Mouse (Mus musculus): ENCODE results near the gene Zfp239. TPM values are rescaled to one million over a fixed set of nuclear protein-coding genes. Genes with fewer than 3 reads are reported as not detected.

The Zfp239 gene
- polyA plus RNA-seq, 1 experiment: 0.36 TPM

DNA sequence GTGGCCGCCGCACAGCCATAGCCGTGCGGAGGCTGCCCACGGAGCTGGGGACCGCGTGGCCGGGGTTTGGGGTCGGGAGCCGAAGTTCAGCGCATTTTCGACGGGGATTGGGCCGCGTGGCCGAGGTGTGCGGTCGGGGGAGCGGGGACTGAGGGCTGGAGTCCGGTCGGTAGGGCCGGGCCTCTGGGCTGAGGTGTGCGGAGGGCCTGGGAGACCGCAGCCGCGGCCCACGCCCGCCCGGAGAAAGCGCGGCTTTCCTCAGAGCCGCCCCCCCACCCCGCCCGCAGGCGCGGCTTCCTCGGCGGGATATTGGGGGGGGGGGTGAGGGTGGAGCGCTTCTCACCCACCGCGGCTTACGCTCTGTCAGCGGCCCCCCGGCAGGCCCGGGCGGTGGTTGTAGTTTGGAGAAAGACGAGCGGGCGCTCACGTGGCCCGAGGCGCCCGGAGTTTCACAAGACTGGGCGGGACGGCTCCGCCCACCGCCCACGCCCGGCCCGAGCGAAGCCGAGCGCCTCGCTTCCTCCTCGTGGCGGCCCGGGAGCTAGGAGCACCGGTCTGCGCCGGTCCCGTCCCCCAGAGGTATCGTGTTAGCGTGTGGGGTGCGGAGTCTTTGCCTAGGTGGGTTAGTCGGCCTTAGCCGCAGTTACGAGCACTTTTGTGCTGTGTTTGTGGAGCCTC lies 45.5 kb downstream of the Zfp239 start:
- Histone ChIP-seq H3K4me3 (ENCODE audit: insufficient read depth, low read depth, low read length) (peak overlapping the region; percentile 82), H3K27ac (replicated peaks; ENCODE audit: low read depth, low read length) (peak overlapping the region; percentile 93), H3K4me1 (ENCODE audit: control insufficient read depth, insufficient read depth, insufficient read length, low read length) (peaks cover 13% of the 10 kb centered on the region; the same call in 1 of the 2 replicates)

DNA sequence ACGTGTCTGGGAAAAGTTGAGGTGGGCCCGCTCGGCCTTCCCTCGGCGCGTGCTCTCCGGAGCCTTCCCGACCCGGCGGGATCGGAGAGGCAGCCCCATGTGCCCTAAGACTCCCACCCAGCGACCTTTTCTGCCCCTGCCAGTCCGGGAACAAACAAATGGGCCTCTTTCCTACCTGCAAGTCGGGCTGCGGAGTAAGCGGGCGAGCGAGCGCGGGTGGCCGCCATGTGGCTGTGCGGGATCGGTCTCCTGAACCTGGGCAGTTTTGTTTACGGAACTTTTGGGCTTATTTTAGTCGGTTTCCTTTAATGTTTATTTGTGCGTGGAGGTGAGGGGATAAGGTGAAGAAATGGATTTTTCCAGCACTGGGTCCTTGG lies 46.1 kb downstream of the Zfp239 start:
- Histone ChIP-seq H3K27ac (replicated peaks; ENCODE audit: low read depth, low read length) (peak overlapping the region; percentile 77), H3K4me1 (ENCODE audit: control insufficient read depth, insufficient read depth, insufficient read length, low read length) (peaks cover 13% of the 10 kb centered on the region; the same call in 1 of the 2 replicates), H3K4me3 (ENCODE audit: insufficient read depth, low read depth, low read length) (peak overlapping the region; percentile 82)

DNA sequence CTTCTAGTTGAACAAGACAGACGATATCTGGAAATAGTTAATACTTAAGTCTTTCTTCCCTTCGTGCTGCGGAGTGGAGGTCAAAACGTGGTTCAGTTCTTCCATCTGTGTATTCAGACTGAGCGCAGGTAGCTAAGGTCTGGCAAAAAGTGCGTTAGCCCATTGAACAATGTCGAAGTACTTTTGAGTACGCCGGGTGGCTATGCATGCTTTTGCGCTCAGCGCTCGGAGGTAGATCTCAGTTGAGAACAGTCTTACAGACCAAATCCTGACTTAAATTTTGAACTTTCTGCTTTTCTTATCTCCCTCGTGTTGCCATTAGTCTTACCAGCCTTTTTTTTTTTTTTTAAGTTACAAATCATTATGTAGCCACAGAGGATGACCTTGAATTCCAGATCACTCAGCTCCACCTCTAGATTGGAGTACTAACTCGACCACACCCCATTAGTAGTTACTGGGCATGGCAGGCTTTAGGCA lies 46.6 kb downstream of the Zfp239 start:
- peak overlapping the region; percentile 77 for H3K27ac ChIP-seq (replicated peaks; ENCODE audit: low read depth, low read length)
- peaks cover 13% of the 10 kb centered on the region; the same call in 1 of the 2 replicates for H3K4me1 ChIP-seq (ENCODE audit: control insufficient read depth, insufficient read depth, insufficient read length, low read length)
- H3K4me3 ChIP-seq (ENCODE audit: insufficient read depth, low read depth, low read length): peak overlapping the region; percentile 82

DNA sequence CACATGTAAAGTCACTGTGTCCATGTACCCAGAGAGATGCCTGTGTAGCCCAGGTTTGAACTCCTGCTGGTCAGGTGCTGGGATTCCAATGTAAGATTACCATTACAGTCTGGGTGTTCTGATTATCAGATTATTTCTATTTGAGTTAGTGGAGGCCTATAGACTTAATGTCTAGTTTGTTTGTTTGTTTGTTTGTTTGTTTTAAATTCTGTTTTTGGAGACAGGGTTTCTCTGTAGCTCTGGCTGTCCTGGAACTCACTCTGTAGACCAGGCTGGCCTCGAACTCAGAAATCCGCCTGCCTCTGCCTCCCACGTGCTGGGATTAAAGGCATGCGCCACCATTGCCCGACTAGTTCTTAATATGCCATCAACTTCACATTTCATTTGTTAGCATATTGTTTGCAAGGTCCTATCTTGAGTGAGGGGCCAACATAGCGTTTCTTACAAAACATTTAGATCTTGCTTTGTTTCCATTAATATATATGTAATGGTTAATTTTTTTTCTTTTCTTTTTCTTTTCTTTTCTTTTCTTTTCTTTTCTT lies 48.3 kb downstream of the Zfp239 start:
- no peak overlapping the region for H3K27ac ChIP-seq (replicated peaks; ENCODE audit: low read depth, low read length)
- H3K4me3 ChIP-seq (ENCODE audit: insufficient read depth, low read depth, low read length): no peak overlapping the region
- H3K4me1 ChIP-seq (ENCODE audit: control insufficient read depth, insufficient read depth, insufficient read length, low read length): peaks cover 13% of the 10 kb centered on the region; the same call in 1 of the 2 replicates

DNA sequence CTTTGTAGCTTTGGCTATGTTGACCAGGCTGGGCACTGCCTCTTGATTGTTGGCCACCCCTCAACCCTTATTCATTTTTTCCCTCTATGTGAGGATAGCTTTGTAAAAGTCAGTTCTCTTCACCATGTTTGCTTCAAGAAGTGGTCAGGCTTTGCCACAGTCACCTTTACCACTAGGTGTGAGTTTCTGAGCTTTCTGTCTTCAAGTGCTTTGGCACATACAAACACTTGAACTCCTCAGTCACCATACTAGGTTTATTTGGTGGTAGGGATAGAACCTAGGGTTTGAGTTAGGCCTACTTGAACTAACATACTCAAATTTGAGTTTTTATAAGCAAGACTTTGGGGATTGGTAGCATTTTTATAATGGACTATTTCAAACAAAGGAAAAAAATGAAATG lies 52.6 kb downstream of the Zfp239 start:
- H3K4me3 ChIP-seq (ENCODE audit: insufficient read depth, low read depth, low read length): no peak overlapping the region
- peaks cover 8% of the 10 kb centered on the region; the same call in 1 of the 2 replicates for H3K4me1 ChIP-seq (ENCODE audit: control insufficient read depth, insufficient read depth, insufficient read length, low read length)
- H3K27ac ChIP-seq (replicated peaks; ENCODE audit: low read depth, low read length): no peak overlapping the region

DNA sequence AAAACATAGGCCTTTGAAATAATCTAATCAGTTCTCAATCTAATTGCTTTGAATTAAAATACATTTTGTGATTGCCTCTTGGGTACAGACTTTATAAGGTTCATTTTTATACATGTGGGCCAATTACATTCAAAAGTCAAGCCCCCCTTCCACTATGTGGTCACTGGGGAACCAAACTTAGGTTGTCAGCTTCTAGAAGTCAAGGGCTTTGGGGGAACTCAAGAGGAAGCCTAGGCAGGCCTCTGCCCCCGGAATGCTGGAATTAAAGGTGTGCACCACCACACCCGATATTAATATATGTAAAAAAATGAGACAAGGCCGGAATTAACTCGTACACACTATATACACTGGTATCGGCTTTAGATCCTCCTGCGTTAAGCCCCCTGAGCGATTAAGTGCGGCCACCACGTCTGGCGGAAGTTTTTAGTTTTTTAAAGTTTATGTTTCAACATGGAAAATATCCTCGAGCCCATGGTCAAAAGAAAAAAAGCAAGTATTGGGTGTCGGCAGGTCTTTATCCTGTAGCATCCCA lies 54.4 kb downstream of the Zfp239 start:
- Histone ChIP-seq H3K27ac (replicated peaks; ENCODE audit: low read depth, low read length) (peak overlapping the region; percentile 99), H3K4me3 (ENCODE audit: insufficient read depth, low read depth, low read length) (peak overlapping the region; percentile 95), H3K4me1 (ENCODE audit: control insufficient read depth, insufficient read depth, insufficient read length, low read length) (peaks cover 5% of the 10 kb centered on the region; the same call in 1 of the 2 replicates)

DNA sequence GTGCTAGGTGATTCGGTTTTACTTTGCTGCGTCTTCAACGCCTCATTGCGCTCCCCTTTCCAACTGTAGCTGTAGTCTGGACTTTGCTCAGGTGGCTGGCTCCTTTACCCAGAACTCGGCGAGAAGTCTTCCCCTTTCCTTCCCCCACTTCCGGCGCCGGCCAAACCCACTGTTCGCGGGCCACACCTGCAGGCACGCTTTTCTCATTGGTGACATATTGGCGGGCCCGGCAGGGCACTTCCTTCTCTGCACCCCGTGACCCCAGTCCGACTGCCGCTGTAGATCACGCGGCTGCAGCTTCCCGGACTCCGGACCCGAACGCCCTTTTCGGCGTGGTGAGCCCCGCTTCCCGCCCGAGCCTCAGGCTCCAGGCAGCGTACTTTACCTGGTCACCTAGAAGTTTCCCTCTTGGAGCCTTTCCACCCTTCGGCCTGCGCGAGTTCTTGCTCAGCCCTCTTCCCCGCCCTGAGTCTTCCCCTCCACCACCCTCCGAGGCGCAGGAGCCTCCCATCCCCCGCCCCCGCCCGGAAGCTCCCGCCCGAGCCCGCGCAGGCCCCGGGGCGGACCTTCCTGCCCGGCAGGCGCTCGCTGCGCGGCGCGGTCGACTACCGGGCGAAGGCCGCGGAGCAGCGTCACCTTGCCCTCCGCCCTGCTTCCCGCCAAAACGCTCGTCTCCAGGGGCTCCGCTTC lies 55.0 kb downstream of the Zfp239 start:
- peaks cover 5% of the 10 kb centered on the region; the same call in 1 of the 2 replicates for H3K4me1 ChIP-seq (ENCODE audit: control insufficient read depth, insufficient read depth, insufficient read length, low read length)
- peak overlapping the region; percentile 99 for H3K27ac ChIP-seq (replicated peaks; ENCODE audit: low read depth, low read length)
- peak overlapping the region; percentile 95 for H3K4me3 ChIP-seq (ENCODE audit: insufficient read depth, low read depth, low read length)

DNA sequence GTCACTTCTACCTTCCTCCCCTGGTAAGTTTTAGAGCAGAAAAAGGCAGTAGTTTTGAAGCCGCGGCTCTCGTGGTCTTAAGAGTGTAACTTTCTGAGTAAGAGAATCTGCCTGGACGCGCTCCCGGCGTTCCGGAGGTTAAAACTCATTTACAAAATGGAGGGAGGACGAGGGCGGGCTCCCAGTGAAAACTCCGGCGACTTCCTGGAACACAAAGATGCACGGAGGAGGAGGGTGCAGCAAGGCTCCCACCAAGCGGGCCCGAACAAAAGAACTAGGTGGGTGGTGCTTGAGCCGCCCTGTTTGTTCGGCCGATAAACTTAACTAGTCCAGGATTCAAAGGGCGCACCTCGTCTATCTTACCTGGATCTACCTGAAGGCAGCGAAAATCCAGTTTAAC lies 55.7 kb downstream of the Zfp239 start:
- H3K27ac ChIP-seq (replicated peaks; ENCODE audit: low read depth, low read length): peak overlapping the region; percentile 98
- peak overlapping the region; percentile 95 for H3K4me3 ChIP-seq (ENCODE audit: insufficient read depth, low read depth, low read length)

DNA sequence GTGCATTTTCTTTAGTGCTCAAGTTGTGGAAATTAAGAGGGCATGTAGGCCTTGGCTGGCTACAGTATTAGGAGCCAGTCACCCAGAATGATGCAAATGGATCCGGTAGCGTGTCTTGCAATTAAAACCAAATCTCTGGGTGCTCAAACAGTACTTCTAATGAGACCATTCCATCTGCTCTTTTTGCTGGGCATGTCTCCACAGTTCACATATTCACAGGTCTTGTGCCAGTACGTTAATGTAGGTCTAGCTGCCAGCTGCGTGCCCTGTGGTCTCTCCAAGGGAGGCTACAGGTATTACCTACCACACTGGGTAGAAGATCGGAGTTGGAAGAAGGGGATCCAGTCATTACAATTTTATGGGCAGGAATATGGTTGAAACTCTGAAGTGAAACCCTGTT lies 56.1 kb downstream of the Zfp239 start:
- peaks cover 5% of the 10 kb centered on the region; the same call in 1 of the 2 replicates for H3K4me1 ChIP-seq (ENCODE audit: control insufficient read depth, insufficient read depth, insufficient read length, low read length)
- peak overlapping the region; percentile 95 for H3K4me3 ChIP-seq (ENCODE audit: insufficient read depth, low read depth, low read length)
- 0 out of 2 replicates have a peak overlapping the region, but pooled peaks have one; percentile 98 for H3K27ac ChIP-seq (replicated peaks; ENCODE audit: low read depth, low read length)

More for the DNA sequence above, 55.7 kb downstream of the Zfp239 start:
- peaks cover 5% of the 10 kb centered on the region; the same call in 1 of the 2 replicates for H3K4me1 ChIP-seq (ENCODE audit: control insufficient read depth, insufficient read depth, insufficient read length, low read length)

DNA sequence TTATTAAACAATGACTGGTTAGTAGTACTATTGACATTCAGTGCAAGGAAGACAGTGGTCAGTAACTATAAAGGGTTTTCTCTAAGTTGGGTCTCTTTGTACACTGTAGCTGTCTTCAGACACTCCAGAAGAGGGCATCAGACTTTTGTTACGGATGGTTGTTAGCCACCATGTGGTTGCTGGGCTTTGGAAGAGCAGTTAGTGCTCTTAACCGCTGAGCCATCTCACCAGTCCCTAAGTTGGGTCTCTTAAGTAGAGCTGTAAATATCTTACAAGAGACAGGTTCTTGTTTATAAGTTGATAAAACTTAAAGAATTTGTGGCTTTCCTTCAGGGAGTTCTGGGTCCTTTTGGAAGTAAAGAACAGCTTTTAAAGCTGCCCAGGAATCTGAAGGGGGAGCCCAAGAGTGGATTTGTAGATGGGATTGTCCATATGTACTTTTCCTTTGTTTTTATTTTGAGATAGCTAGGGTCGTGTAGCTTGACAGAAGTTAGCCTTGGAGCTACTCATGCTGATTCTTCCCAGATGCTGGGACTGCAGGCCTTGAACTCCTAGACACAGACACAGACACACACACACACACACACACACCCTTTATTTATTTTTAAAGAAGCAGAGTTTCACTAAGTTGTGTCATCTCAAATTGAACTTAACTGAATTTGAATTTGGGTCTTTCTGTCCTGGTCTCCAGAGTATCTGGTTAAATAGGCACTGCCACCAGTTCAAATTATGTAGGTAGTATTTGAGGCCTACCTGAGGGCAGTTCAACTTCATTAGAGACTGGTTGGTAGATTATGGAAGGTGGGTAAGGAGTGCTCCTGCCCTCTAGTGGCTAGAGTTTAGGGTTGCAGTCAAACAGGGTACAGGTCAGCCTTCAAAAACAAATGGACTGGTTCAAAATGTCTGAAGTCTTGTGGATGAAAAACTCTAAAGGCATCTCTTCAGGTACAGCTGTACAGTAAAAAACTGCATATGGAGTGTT lies 59.0 kb downstream of the Zfp239 start:
- Histone ChIP-seq H3K27ac (replicated peaks; ENCODE audit: low read depth, low read length) (no peak overlapping the region), H3K4me1 (ENCODE audit: control insufficient read depth, insufficient read depth, insufficient read length, low read length) (peaks cover 4% of the 10 kb centered on the region; the same call in 1 of the 2 replicates), H3K4me3 (ENCODE audit: insufficient read depth, low read depth, low read length) (no peak overlapping the region)

DNA sequence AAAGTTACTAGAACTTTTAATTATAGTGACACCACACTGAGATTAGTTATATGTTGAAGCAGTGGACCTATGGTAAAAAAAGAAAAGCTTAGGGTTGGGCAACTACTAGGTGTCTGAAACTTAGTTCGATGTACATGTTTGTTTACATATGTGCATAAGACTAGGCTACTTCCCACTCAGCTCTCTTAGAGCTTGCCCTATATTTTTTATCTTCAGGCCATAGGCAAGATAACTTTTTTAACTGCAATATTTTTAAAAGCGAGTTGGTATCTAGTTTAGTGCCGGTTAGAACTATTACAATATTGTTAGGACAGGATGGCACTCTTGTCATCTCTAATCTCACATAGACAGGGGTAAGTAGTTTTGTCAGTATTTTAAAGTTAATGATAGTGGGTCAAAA lies 60.1 kb downstream of the Zfp239 start:
- Histone ChIP-seq H3K4me3 (ENCODE audit: insufficient read depth, low read depth, low read length) (no peak overlapping the region), H3K4me1 (ENCODE audit: control insufficient read depth, insufficient read depth, insufficient read length, low read length) (no peaks in the 10 kb centered on the region), H3K27ac (replicated peaks; ENCODE audit: low read depth, low read length) (no peak overlapping the region)

All from brown adipose tissue, adult 24 weeks (tissue).